Mouse (Mus musculus) E14TG2a.4 (cell line): ENCODE measurements at regions not wholly inside any gene's neighbourhood (a gene's known extent, or its start where the extent isn't known, plus 50 kb on each side); places are given as distances from the start of the nearest gene placed in this dataset.

Source experiments
- CTCF ChIP-seq: conservative IDR thresholded peaks from 2 replicates; pipeline ENCODE4 v1.5.1; 2014; ENCODE audit warnings: low read length
- NANOG ChIP-seq: IDR thresholded peaks from 2 replicates; pipeline ENCODE4 v1.6.1; 2014; ENCODE audit warnings: borderline replicate concordance, low read length, mixed read lengths
- POU5F1 ChIP-seq: IDR thresholded peaks from 2 replicates; pipeline ENCODE4 v1.6.1; 2014; ENCODE audit warnings: low read length, borderline replicate concordance

- TF ChIP-seq CTCF (no peak), NANOG (no peak), POU5F1 (no peak)
These were observed 222.2 kb downstream of the Tmem182 start for GRCm38 (mm10) chr1:41027540-41027978.
